Mouse (Mus musculus): ENCODE measurements around the gene Fam189b. TPM values are rescaled to one million over a fixed set of nuclear protein-coding genes. Genes with fewer than 3 reads are reported as not detected.

Gene Fam189b
- polyA plus RNA-seq, 1 experiment from 2014 or later: 12.7 TPM

DNA sequence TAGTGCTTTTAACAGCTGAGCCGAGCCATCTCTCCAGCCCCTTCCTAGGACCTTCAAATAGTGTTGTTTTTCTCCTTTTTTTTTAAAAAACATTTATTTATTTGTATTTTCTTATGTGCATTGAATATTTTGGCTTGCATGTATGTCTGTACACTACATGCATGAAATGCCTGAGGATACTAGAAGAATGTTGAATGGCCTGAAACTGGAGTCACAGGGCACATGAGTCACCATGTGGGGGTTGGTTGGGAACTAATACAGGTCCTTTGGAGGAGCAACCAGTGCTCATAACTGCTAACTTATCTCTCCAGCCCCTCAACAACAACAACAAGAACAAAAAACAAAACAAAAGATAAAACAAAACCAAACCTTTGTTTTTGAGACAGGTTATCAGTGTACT is 19.8 kb upstream of the Fam189b start:
- no peak overlapping the region for H3K27ac ChIP-seq (ENCODE audit: low read depth, low read length)
- no peak for ATAC-seq (replicated peaks; ENCODE audit: low FRiP score)
- no peak for DNase-seq (ENCODE audit: low spot score)
- H3K27me3 ChIP-seq (replicated peaks; ENCODE audit: control insufficient read depth, insufficient read depth, low read length): peaks cover 6% of the 10 kb centered on the region; the same call in 1 of the 2 replicates
- H3K4me1 ChIP-seq (replicated peaks; ENCODE audit: control insufficient read depth, insufficient read depth, low read length): peaks cover 27% of the 10 kb centered on the region
- peaks cover 9% of the 10 kb centered on the region for H3K36me3 ChIP-seq (ENCODE audit: control insufficient read depth, insufficient read depth, low read length)
- H3K4me3 ChIP-seq (ENCODE audit: low read depth, low read length): no peak overlapping the region
- no peak overlapping the region for H3K9ac ChIP-seq (ENCODE audit: low read depth, low read length)
- WGBS: 80% methylated on average over 1 of the region's 1 CpGs
- no peaks in the 10 kb centered on the region for H3K9me3 ChIP-seq (ENCODE audit: control insufficient read depth, low read length)
- H3K4me2 ChIP-seq: no peak overlapping the region

DNA sequence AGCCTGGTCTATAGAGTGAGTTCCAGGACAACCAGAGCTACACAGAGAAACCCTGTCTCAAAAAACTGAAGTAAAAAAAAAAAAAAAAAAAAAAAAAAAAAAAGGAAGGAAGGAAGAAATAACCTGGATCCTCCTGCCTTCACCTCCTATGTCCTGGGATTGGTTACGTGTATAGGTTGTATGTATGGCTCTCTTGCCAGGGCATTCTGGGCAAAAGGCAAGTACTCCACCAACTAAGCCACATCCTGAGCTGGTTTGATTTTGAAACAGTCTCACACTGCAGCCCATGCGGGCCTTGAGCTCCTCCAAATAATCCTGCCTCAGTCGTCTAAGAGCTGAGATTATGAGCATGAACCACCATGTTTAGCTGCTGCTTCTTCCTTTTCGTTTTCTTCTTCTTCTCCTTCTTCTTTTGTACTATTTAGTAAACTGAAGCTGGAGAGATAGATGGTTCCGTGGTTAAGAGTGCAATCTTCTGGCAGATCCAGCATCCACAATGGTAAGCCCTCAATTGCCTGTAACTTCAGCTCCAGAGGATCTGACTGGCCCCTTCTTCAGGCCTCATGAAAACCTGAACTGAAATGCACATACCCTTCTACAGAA is 19.2 kb upstream of the Fam189b start:
- WGBS: 66% methylated on average over 5 of the region's 5 CpGs
- peaks cover 4% of the 10 kb centered on the region; the same call in 1 of the 2 replicates for H3K27me3 ChIP-seq (replicated peaks; ENCODE audit: control insufficient read depth, insufficient read depth, low read length)
- ATAC-seq (replicated peaks; ENCODE audit: low FRiP score) (no peak), DNase-seq (ENCODE audit: low spot score) (no peak)
- peak overlapping the region; percentile 93 for H3K9ac ChIP-seq (ENCODE audit: low read depth, low read length)
- H3K36me3 ChIP-seq (ENCODE audit: control insufficient read depth, insufficient read depth, low read length): peaks cover 14% of the 10 kb centered on the region
- peaks cover 27% of the 10 kb centered on the region for H3K4me1 ChIP-seq (replicated peaks; ENCODE audit: control insufficient read depth, insufficient read depth, low read length)
- peak overlapping the region; percentile 82 for H3K4me2 ChIP-seq
- H3K9me3 ChIP-seq (ENCODE audit: control insufficient read depth, low read length): no peaks in the 10 kb centered on the region
- H3K27ac ChIP-seq (ENCODE audit: low read depth, low read length): peak overlapping the region; percentile 95; the same call in 1 of the 2 replicates
- peak overlapping the region; percentile 90 for H3K4me3 ChIP-seq (ENCODE audit: low read depth, low read length)

DNA sequence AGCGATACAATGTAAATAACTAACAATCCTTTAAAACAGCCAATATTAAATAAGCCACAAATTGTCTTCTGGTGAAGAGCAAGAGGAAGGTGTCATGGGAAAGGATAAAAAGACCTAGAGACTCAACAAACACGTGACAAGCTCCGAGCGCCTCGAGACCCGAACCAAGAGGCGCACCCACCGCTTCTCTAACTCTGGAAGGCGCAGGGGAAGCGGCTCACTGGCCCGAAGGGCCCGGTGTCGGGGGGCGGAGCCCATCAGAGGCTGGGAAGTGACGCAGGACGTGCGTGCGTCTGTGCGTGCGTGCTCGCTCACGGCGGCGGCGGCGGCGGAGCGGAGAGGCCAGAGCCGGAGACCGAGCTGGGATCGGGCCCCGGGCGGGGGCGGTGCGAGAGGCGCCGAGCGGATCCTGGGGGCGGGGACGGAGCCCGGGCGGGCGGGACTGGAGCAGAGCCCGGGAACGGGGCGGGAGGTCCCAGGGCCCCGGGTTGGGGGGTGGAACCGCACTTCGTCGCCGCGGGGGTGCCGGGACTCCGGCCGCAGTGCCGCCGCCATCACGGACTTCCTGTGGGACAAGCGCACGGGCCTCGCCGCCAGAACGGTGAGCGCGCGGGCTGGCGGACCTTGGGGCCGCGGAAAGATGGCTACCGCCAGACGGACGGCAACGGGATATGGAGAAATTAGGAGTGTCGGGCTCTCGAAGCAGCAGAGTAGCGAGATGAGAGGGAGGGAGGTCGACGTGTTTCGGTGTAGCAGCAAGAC is 18.3 kb upstream of the Fam189b start, which contains the start of gene Clk2:
Gene Clk2 (plus strand): TSS at position 290 of the 762 bp plus-strand sequence.
- under 1% methylated on average over 78 of the region's 79 CpGs for WGBS
- H3K9me3 ChIP-seq (ENCODE audit: control insufficient read depth, low read length): no peaks in the 10 kb centered on the region
- ATAC-seq (replicated peaks; ENCODE audit: low FRiP score): peak; percentile 97
- H3K4me2 ChIP-seq: peak within 1 kb of the TSS; percentile 82
- H3K27ac ChIP-seq (ENCODE audit: low read depth, low read length): peak within 1 kb of the TSS; percentile 95
- peak within 1 kb of the TSS; percentile 93 for H3K9ac ChIP-seq (ENCODE audit: low read depth, low read length)
- peak; percentile 97 for DNase-seq (ENCODE audit: low spot score)
- peaks cover 23% of the 10 kb centered on the region for H3K36me3 ChIP-seq (ENCODE audit: control insufficient read depth, insufficient read depth, low read length)
- peak within 1 kb of the TSS; percentile 90 for H3K4me3 ChIP-seq (ENCODE audit: low read depth, low read length)
- H3K27me3 ChIP-seq (replicated peaks; ENCODE audit: control insufficient read depth, insufficient read depth, low read length): no peaks in the 10 kb centered on the region
- peaks cover 19% of the 10 kb centered on the region for H3K4me1 ChIP-seq (replicated peaks; ENCODE audit: control insufficient read depth, insufficient read depth, low read length)

DNA sequence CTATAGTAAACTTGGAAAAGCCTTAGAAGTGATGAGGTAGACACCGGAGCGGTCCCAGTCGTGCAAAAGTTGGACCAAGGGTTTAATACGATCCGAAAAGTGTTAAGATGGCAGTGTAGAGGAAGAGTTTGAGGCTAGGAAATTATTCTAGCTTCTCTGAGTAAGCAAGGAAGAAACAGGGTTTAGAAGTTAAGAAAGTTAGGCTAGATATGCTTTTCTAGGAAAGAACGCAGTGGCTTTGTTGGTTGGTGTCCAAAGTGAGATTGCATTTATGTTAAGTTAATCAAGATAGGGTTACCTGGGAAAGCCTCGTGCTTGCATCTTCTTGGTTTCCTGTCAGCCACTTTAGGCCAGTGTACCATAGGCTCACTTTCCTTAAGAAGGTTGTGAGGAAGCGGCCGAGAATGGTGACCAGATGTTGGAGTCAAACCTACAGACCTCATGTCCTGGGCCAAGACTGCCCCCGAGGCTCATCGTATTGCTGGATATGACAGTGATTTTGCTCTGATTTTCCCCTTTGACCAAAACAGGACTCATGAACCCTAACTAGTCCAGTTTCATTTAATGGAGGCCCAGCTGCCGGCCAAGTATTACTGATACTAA is 17.6 kb upstream of the Fam189b start:
- 19% methylated on average over 12 of the region's 12 CpGs for WGBS
- H3K27ac ChIP-seq (ENCODE audit: low read depth, low read length): peak overlapping the region; percentile 95
- no peaks in the 10 kb centered on the region for H3K27me3 ChIP-seq (replicated peaks; ENCODE audit: control insufficient read depth, insufficient read depth, low read length)
- H3K4me2 ChIP-seq: peak overlapping the region; percentile 82
- ATAC-seq (replicated peaks; ENCODE audit: low FRiP score) (0 out of 2 replicates have a peak, but pooled peaks have one; percentile 3), DNase-seq (ENCODE audit: low spot score) (no peak)
- peak overlapping the region; percentile 90 for H3K4me3 ChIP-seq (ENCODE audit: low read depth, low read length)
- H3K4me1 ChIP-seq (replicated peaks; ENCODE audit: control insufficient read depth, insufficient read depth, low read length): peaks cover 16% of the 10 kb centered on the region
- peak overlapping the region; percentile 93 for H3K9ac ChIP-seq (ENCODE audit: low read depth, low read length)
- no peaks in the 10 kb centered on the region for H3K9me3 ChIP-seq (ENCODE audit: control insufficient read depth, low read length)
- H3K36me3 ChIP-seq (ENCODE audit: control insufficient read depth, insufficient read depth, low read length): peaks cover 30% of the 10 kb centered on the region

DNA sequence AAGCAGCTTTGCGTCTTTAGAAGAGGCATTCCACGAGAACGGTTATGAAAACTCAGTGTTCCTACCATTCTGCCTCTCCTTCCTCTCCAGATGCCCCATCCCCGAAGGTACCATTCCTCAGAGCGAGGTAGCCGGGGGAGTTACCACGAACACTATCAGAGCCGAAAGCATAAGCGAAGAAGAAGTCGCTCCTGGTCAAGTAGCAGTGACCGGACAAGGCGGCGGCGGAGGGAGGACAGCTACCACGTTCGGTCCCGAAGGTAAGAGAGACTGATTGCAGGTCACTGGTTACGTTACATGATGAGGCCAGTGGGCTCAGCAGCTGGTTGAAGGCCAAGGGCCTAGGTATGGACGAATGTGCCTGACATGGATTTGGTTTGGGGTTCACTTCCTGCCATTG is 16.0 kb upstream of the Fam189b start:
- no peak overlapping the region for H3K9ac ChIP-seq (ENCODE audit: low read depth, low read length)
- WGBS: 95% methylated on average over 19 of the region's 19 CpGs
- H3K4me2 ChIP-seq: peak overlapping the region; percentile 82; the same call in 1 of the 2 replicates
- no peaks in the 10 kb centered on the region for H3K9me3 ChIP-seq (ENCODE audit: control insufficient read depth, low read length)
- no peak overlapping the region for H3K4me3 ChIP-seq (ENCODE audit: low read depth, low read length)
- peaks cover 16% of the 10 kb centered on the region for H3K4me1 ChIP-seq (replicated peaks; ENCODE audit: control insufficient read depth, insufficient read depth, low read length)
- H3K27ac ChIP-seq (ENCODE audit: low read depth, low read length): no peak overlapping the region
- ATAC-seq (replicated peaks; ENCODE audit: low FRiP score): no peak
- no peak for DNase-seq (ENCODE audit: low spot score)
- H3K36me3 ChIP-seq (ENCODE audit: control insufficient read depth, insufficient read depth, low read length): peaks cover 39% of the 10 kb centered on the region
- H3K27me3 ChIP-seq (replicated peaks; ENCODE audit: control insufficient read depth, insufficient read depth, low read length): no peaks in the 10 kb centered on the region

DNA sequence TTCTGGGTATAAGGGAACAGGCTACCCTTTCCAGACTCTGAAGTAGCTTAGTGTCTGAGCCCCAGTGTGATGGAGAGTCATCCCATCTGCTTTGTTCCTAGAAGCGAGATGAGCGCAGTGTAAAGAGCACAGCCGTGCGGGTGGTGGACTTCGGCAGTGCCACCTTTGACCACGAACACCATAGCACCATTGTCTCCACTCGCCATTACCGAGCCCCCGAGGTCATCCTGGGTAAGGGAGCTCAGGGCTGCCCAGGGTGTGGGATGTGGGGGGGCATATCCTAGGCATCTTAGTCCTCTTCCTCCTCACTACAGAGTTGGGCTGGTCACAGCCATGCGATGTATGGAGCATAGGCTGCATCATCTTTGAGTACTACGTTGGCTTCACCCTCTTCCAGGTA is 8.1 kb upstream of the Fam189b start:
- Histone ChIP-seq H3K4me1 (replicated peaks; ENCODE audit: control insufficient read depth, insufficient read depth, low read length) (peaks cover 15% of the 10 kb centered on the region), H3K27ac (ENCODE audit: low read depth, low read length) (no peak overlapping the region), H3K9ac (ENCODE audit: low read depth, low read length) (no peak overlapping the region), H3K4me2 (no peak overlapping the region), H3K9me3 (ENCODE audit: control insufficient read depth, low read length) (no peaks in the 10 kb centered on the region), H3K27me3 (replicated peaks; ENCODE audit: control insufficient read depth, insufficient read depth, low read length) (no peaks in the 10 kb centered on the region), H3K4me3 (ENCODE audit: low read depth, low read length) (no peak overlapping the region), H3K36me3 (ENCODE audit: control insufficient read depth, insufficient read depth, low read length) (peaks cover 61% of the 10 kb centered on the region)
- 90% methylated on average over 11 of the region's 11 CpGs for WGBS
- ATAC-seq (replicated peaks; ENCODE audit: low FRiP score) (no peak), DNase-seq (ENCODE audit: low spot score) (no peak)

DNA sequence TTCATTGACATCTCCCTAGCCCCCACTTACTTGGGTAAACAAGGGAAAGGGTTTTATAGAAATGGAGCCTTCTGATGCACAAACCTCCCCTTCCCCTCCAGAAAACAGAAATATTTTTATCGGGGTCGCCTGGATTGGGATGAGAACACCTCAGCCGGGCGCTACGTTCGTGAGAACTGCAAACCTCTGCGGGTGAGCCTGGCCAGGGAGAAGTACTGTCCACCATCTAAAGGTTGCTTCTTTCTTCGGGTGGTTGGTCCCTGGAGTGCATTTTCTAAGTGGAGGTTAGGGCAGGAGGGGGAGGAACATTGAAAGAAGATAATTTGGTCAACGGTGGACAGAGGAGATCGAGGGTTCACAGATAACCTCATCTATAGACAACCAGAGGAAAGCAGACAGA is 7.4 kb upstream of the Fam189b start:
- no peaks in the 10 kb centered on the region for H3K9me3 ChIP-seq (ENCODE audit: control insufficient read depth, low read length)
- H3K4me1 ChIP-seq (replicated peaks; ENCODE audit: control insufficient read depth, insufficient read depth, low read length): peaks cover 15% of the 10 kb centered on the region
- peaks cover 61% of the 10 kb centered on the region for H3K36me3 ChIP-seq (ENCODE audit: control insufficient read depth, insufficient read depth, low read length)
- no peak overlapping the region for H3K4me2 ChIP-seq
- DNase-seq (ENCODE audit: low spot score): no peak
- no peaks in the 10 kb centered on the region for H3K27me3 ChIP-seq (replicated peaks; ENCODE audit: control insufficient read depth, insufficient read depth, low read length)
- no peak for ATAC-seq (replicated peaks; ENCODE audit: low FRiP score)
- no peak overlapping the region for H3K9ac ChIP-seq (ENCODE audit: low read depth, low read length)
- H3K27ac ChIP-seq (ENCODE audit: low read depth, low read length): no peak overlapping the region
- H3K4me3 ChIP-seq (ENCODE audit: low read depth, low read length): no peak overlapping the region
- WGBS: 89% methylated on average over 10 of the region's 10 CpGs

DNA sequence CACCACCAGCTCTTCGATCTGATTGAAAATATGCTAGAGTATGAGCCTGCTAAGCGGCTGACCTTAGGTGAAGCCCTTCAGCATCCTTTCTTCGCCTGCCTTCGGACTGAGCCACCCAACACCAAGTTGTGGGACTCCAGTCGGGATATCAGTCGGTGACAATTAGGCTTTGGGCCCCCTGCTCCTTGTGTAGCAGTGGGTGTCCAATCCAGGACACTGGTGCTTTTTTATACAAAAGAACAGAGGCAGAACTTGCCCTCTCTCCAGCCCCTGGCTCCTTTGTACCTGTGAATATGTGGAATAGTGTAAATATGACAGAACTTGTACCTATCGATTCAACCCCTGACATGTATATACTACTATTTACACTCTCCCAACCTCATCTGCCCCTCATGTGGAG is 6.5 kb upstream of the Fam189b start:
- DNase-seq (ENCODE audit: low spot score) (no peak), ATAC-seq (replicated peaks; ENCODE audit: low FRiP score) (no peak)
- peaks cover 15% of the 10 kb centered on the region for H3K4me1 ChIP-seq (replicated peaks; ENCODE audit: control insufficient read depth, insufficient read depth, low read length)
- peak overlapping the region; percentile 41 for H3K27ac ChIP-seq (ENCODE audit: low read depth, low read length)
- 84% methylated on average over 7 of the region's 7 CpGs for WGBS
- peak overlapping the region; percentile 35; the same call in 1 of the 2 replicates for H3K9ac ChIP-seq (ENCODE audit: low read depth, low read length)
- no peaks in the 10 kb centered on the region for H3K9me3 ChIP-seq (ENCODE audit: control insufficient read depth, low read length)
- H3K27me3 ChIP-seq (replicated peaks; ENCODE audit: control insufficient read depth, insufficient read depth, low read length): no peaks in the 10 kb centered on the region
- no peak overlapping the region for H3K4me3 ChIP-seq (ENCODE audit: low read depth, low read length)
- peaks cover 65% of the 10 kb centered on the region for H3K36me3 ChIP-seq (ENCODE audit: control insufficient read depth, insufficient read depth, low read length)
- H3K4me2 ChIP-seq: peak overlapping the region; percentile 48

Data from liver, embryonic 11.5 days (tissue).